Mouse (Mus musculus) liver, embryonic 14.5 days (tissue): Measurements from ENCODE around the gene Foxn3.

ENCODE experiments used
- CTCF ChIP-seq: IDR thresholded peaks from 2 replicates; pipeline ENCODE4 v1.5.1; 2016; ENCODE audit warnings: antibody characterized with exemption, low read depth, control low read depth
- EP300 ChIP-seq: IDR thresholded peaks from 2 replicates; pipeline ENCODE4 v1.6.1; 2016; ENCODE audit warnings: antibody characterized with exemption, low read depth

DNA sequence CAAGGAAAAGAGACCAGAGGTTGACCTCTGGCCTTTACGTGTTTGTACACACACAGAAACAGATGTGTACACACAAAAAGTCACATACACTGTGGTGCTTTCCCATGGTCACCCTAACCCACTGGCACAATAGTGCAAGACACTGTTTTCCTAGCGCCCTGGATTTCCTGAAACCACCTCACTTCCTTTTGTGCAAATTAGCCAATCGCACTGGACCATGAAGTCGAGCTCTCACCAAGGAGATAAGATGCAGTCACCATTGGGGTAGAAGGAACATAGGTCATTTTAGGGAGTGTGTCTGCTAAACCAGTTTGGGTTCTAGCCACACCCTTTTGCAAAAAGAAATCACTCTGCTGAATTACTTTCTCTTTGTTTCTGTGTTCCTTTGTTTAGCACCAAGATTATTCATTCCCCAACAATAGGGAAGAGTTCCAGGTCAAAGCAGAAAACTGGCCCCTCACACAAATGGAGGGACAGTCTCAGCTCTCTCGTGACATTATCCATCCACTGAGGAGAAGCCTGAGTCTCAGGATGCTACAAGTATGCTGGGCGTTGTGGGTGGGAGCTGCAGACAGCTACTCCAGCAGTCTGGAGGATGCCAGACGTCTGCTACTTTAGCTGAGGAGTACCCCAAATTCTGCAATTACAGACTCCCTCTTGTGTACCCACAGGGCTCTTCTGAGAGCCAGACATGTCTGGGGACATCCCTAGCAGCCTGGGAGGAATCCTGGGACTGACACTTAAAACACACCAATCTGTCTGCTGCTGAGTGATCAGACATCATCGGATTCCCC is 202.2 kb downstream of the Foxn3 start:
- TF ChIP-seq CTCF: no peak
- no peak for TF ChIP-seq EP300
